Mouse (Mus musculus) myocyte (in vitro differentiated cells): ENCODE results near the gene Hecw2. TPM values are rescaled to one million over a fixed set of nuclear protein-coding genes. Genes with fewer than 3 reads are reported as not detected.

Experiments used
- H3K27me3 ChIP-seq: one replicate; pipeline ENCODE4 v1.6.1; 2011; ENCODE audit not compliant: control insufficient read depth, insufficient read depth, insufficient read length
- H3K36me3 ChIP-seq: one replicate; pipeline ENCODE4 v1.6.1; 2011; ENCODE audit not compliant: control insufficient read depth, insufficient read depth
- H3K4me2 ChIP-seq: one replicate; pipeline ENCODE4 v1.6.1; 2011; ENCODE audit warnings: low read depth, control low read depth
- H3K4me3 ChIP-seq: one replicate; pipeline ENCODE4 v1.5.1; 2011; ENCODE audit warnings: mild to moderate bottlenecking, control low read depth, moderate library complexity
- H3K79me2 ChIP-seq: one replicate; pipeline ENCODE4 v1.6.1; 2011; ENCODE audit not compliant: control insufficient read depth, insufficient read depth
- H3ac ChIP-seq: one replicate; pipeline ENCODE4 v1.6.1; 2011; ENCODE audit not compliant: control insufficient read depth, insufficient read length
- CEBPB ChIP-seq: IDR thresholded peaks from 2 replicates; pipeline ENCODE4 v1.6.1; 2011; ENCODE audit warnings: mild to moderate bottlenecking, moderate library complexity; ENCODE audit not compliant: poor library complexity, insufficient read depth, severe bottlenecking
- E2F4 ChIP-seq: IDR thresholded peaks from one replicate; pipeline ENCODE4 v1.6.1; 2011; ENCODE audit warnings: mild to moderate bottlenecking, control low read depth, moderate library complexity; ENCODE audit not compliant: insufficient read depth
- MAX ChIP-seq: IDR thresholded peaks from one replicate; pipeline ENCODE4 v1.6.1; 2011; ENCODE audit warnings: low read depth, mild to moderate bottlenecking, control low read depth
- MYOD1 ChIP-seq, 3 experiments: IDR thresholded peaks; one replicate each; pipeline ENCODE4 v1.6.1; 2011; ENCODE audit warnings: control low read depth in 2 of 3, low read depth in 2 of 3, mild to moderate bottlenecking in 2 of 3, moderate library complexity in 1 of 3; ENCODE audit not compliant: insufficient read length in 2 of 3, control insufficient read depth in 1 of 3
- MYOG ChIP-seq, 3 experiments: IDR thresholded peaks; one replicate each; pipeline ENCODE4 v1.6.1; 2011; ENCODE audit warnings: control low read depth in 2 of 3, low read depth in 2 of 3, mild to moderate bottlenecking in 2 of 3; ENCODE audit not compliant: insufficient read length in 2 of 3, control insufficient read depth in 1 of 3, insufficient read depth in 1 of 3
- POLR2A ChIP-seq: IDR thresholded peaks from one replicate; pipeline ENCODE4 v1.6.1; 2011; ENCODE audit warnings: low read depth, mild to moderate bottlenecking, control low read depth, moderate library complexity; ENCODE audit not compliant: insufficient read length
- POLR2AphosphoS2 ChIP-seq: IDR thresholded peaks from one replicate; pipeline ENCODE4 v1.6.1; 2011; ENCODE audit warnings: low read depth, control low read depth; ENCODE audit not compliant: insufficient read length
- REST ChIP-seq: IDR thresholded peaks from one replicate; pipeline ENCODE4 v1.6.1; 2011; ENCODE audit warnings: mild to moderate bottlenecking, control low read depth, moderate library complexity; ENCODE audit not compliant: insufficient read depth, insufficient read length
- SRF ChIP-seq: IDR thresholded peaks from one replicate; pipeline ENCODE4 v1.6.1; 2011; ENCODE audit warnings: low read depth; ENCODE audit not compliant: control insufficient read depth, insufficient read length
- TCF12 ChIP-seq: IDR thresholded peaks from one replicate; pipeline ENCODE4 v1.6.1; 2011; ENCODE audit warnings: mild to moderate bottlenecking, control low read depth; ENCODE audit not compliant: poor library complexity, insufficient read depth, severe bottlenecking
- TCF3 ChIP-seq: IDR thresholded peaks from one replicate; pipeline ENCODE4 v1.6.1; 2011; ENCODE audit warnings: low read depth, control low read depth; ENCODE audit not compliant: insufficient read length
- USF1 ChIP-seq: IDR thresholded peaks from one replicate; pipeline ENCODE4 v1.6.1; 2011; ENCODE audit warnings: low read depth, mild to moderate bottlenecking, control low read depth, moderate library complexity
- polyA plus RNA-seq: library from polyadenylated mRNA; unstranded; fragments of >200 nt; fragmentation: generic; extraction: Trizol; gene quantifications from one replicate; pipeline ENCODE4 v1.2.1, GENCODE M21; 2012; ENCODE audit warnings: missing spikeins

Hecw2 gene
- polyA plus RNA-seq, 1 experiment = 4.6 TPM

- no peaks in the 10 kb centered on the region for H3K27me3 ChIP-seq
- H3K4me3 ChIP-seq = no peak overlapping the region
- TF ChIP-seq REST (no peak), POLR2A (no peak)
- no peak overlapping the region for H3K4me2 ChIP-seq
- no peak overlapping the region for H3ac ChIP-seq
- H3K36me3 ChIP-seq = no peaks in the 10 kb centered on the region
- no peaks in the 10 kb centered on the region for H3K79me2 ChIP-seq
These were observed 18.4 kb downstream of the Hecw2 start for GRCm38 (mm10) chr1:54176592-54176991.

- no peak overlapping the region for H3K4me2 ChIP-seq
- no peak overlapping the region for H3ac ChIP-seq
- H3K27me3 ChIP-seq = no peaks in the 10 kb centered on the region
- H3K4me3 ChIP-seq = no peak overlapping the region
- H3K79me2 ChIP-seq = no peaks in the 10 kb centered on the region
- no peaks in the 10 kb centered on the region for H3K36me3 ChIP-seq
- TF ChIP-seq REST = no peak
- TF ChIP-seq CEBPB = no peak
- no peak for TF ChIP-seq SRF
- no peak for TF ChIP-seq POLR2A
- TF ChIP-seq MYOG (IDR thresholded peaks at IDR 0.05; ENCODE audit: control insufficient read depth in 1 of 3, insufficient read depth in 1 of 3, insufficient read length in 2 of 3, low read depth in 2 of 3) = no peak
- TF ChIP-seq TCF3 = no peak
- TF ChIP-seq TCF12 = no peak
- no peak for TF ChIP-seq MYOD1 (IDR thresholded peaks at IDR 0.05; ENCODE audit: control insufficient read depth in 1 of 3, insufficient read length in 2 of 3, low read depth in 2 of 3)
- TF ChIP-seq MAX = no peak
- no peak for TF ChIP-seq USF1
- no peak for TF ChIP-seq POLR2AphosphoS2
These were observed 27.0 kb downstream of the Hecw2 start for GRCm38 (mm10) chr1:54168014-54168413.

GRCm38 (mm10) chr1:54159531-54159930 is 35.4 kb downstream of the Hecw2 start:
- H3K4me2 ChIP-seq = peak overlapping the region; percentile 16
- H3K4me3 ChIP-seq = no peak overlapping the region

GRCm38 (mm10) chr1:54153216-54153786 is 41.7 kb downstream of the Hecw2 start:
- Histone ChIP-seq H3K79me2 (peaks cover 6% of the 10 kb centered on the region), H3K4me3 (no peak overlapping the region), H3K4me2 (no peak overlapping the region), H3K27me3 (no peaks in the 10 kb centered on the region), H3ac (no peak overlapping the region), H3K36me3 (peaks cover 6% of the 10 kb centered on the region)
- TF ChIP-seq MAX = no peak
- TF ChIP-seq SRF = no peak
- TF ChIP-seq USF1 = no peak
- TF ChIP-seq REST = no peak
- no peak for TF ChIP-seq E2F4
- TF ChIP-seq MYOG (IDR thresholded peaks at IDR 0.05; ENCODE audit: control insufficient read depth in 1 of 3, insufficient read depth in 1 of 3, insufficient read length in 2 of 3, low read depth in 2 of 3) = no peak
- TF ChIP-seq POLR2AphosphoS2 = no peak
- no peak for TF ChIP-seq TCF12
- TF ChIP-seq MYOD1 (IDR thresholded peaks at IDR 0.05; ENCODE audit: control insufficient read depth in 1 of 3, insufficient read length in 2 of 3, low read depth in 2 of 3) = no peak
- TF ChIP-seq TCF3 = no peak
- TF ChIP-seq CEBPB = no peak
- TF ChIP-seq POLR2A = no peak

More at GRCm38 (mm10) chr1:54159531-54159930, 35.4 kb downstream of the Hecw2 start:
- no peaks in the 10 kb centered on the region for H3K36me3 ChIP-seq
- H3ac ChIP-seq = no peak overlapping the region
- H3K79me2 ChIP-seq = no peaks in the 10 kb centered on the region
- peak in 1 of 3 experiments; percentile 65 for TF ChIP-seq MYOD1 (IDR thresholded peaks at IDR 0.05; ENCODE audit: control insufficient read depth in 1 of 3, insufficient read length in 2 of 3, low read depth in 2 of 3)
- TF ChIP-seq TCF3 = no peak
- no peaks in the 10 kb centered on the region for H3K27me3 ChIP-seq

GRCm38 (mm10) chr1:54145106-54145505 is 49.9 kb downstream of the Hecw2 start:
- no peaks in the 10 kb centered on the region for H3K36me3 ChIP-seq
- TF ChIP-seq E2F4 (no peak), TCF3 (no peak), USF1 (no peak), TCF12 (no peak), REST (no peak), POLR2A (no peak), MAX (no peak), CEBPB (no peak), POLR2AphosphoS2 (no peak), MYOG (IDR thresholded peaks at IDR 0.05; ENCODE audit: control insufficient read depth in 1 of 3, insufficient read depth in 1 of 3, insufficient read length in 2 of 3, low read depth in 2 of 3) (no peak), SRF (no peak), MYOD1 (IDR thresholded peaks at IDR 0.05; ENCODE audit: control insufficient read depth in 1 of 3, insufficient read length in 2 of 3, low read depth in 2 of 3) (no peak)
- no peak overlapping the region for H3K4me3 ChIP-seq
- no peaks in the 10 kb centered on the region for H3K27me3 ChIP-seq
- peaks cover 6% of the 10 kb centered on the region for H3K79me2 ChIP-seq
- no peak overlapping the region for H3ac ChIP-seq
- H3K4me2 ChIP-seq = no peak overlapping the region
